In genomic region chr15:10700891-10701466, GRCm38 (mm10) we compare ENCODE assay signal across 12 mouse cellular contexts.
"Had no signal": no experiment of that assay in that cellular context is flagged by ENCODE, and none has a peak within 500 bp of the region (broad histone marks: within the 10 kb centered on the region; RNA-seq: fewer than 3 reads in every experiment).

No protein-coding gene starts in this region.

- ATAC-seq: intestine, embryonic 15.5 days; midbrain, embryonic 13.5 days had no signal

- H3K4me2 ChIP-seq: hindbrain, embryonic 14.5 days; intestine, embryonic 15.5 days; midbrain, embryonic 13.5 days; neural tube, embryonic 15.5 days had no signal

- H3K9me3 ChIP-seq: intestine, embryonic 15.5 days; limb, embryonic 10.5 days; midbrain, embryonic 13.5 days; neural tube, embryonic 15.5 days had no signal

- DNase-seq: kidney, postnatal 14 days; right cerebral cortex, adult 18-20 months; right cerebral cortex, postnatal 25 days; thymus, adult 2 months; thymus, postnatal 25 days had no signal

- H3K4me3 ChIP-seq: intestine, embryonic 15.5 days; left cerebral cortex, adult 2 months; limb, embryonic 10.5 days; midbrain, embryonic 13.5 days; neural tube, embryonic 15.5 days had no signal

- H3K27ac ChIP-seq: hindbrain, embryonic 14.5 days; intestine, embryonic 15.5 days; left cerebral cortex, adult 2 months; limb, embryonic 10.5 days; liver, embryonic 14.5 days; midbrain, embryonic 13.5 days; neural tube, embryonic 15.5 days had no signal

- H3K9ac ChIP-seq: hindbrain, embryonic 14.5 days; intestine, embryonic 15.5 days; liver, embryonic 14.5 days; midbrain, embryonic 13.5 days; neural tube, embryonic 15.5 days had no signal

- H3K27me3 ChIP-seq: intestine, embryonic 15.5 days; midbrain, embryonic 13.5 days; neural tube, embryonic 15.5 days had no signal

- H3K36me3 ChIP-seq: intestine, embryonic 15.5 days; midbrain, embryonic 13.5 days; neural tube, embryonic 15.5 days had no signal
